Mouse (Mus musculus) kidney, postnatal 14 days (tissue): ENCODE data around the gene Sart1.
"Not testable (repeated sequence)": the region's sequence is repeated elsewhere in the genome, so short reads cannot be mapped to it uniquely, and the experiment has no call there.

Source experiments
- DNase-seq: peaks from one replicate; pipeline ENCODE4 v3.0.0; 2022; ENCODE audit warnings: mixed read lengths

Gene Sart1

GRCm38 (mm10) chr19:5413840-5414239, 25.3 kb upstream of the Sart1 start:
- no peak for DNase-seq

- no peak for DNase-seq
Measured at GRCm38 (mm10) chr19:5411961-5412360, 23.5 kb upstream of the Sart1 start.

- no peak for DNase-seq
Measured at GRCm38 (mm10) chr19:5410641-5411040, 22.1 kb upstream of the Sart1 start.

GRCm38 (mm10) chr19:5409068-5409467, 20.6 kb upstream of the Sart1 start:
- DNase-seq = peak; percentile 52

- peak; percentile 65 for DNase-seq
Measured at GRCm38 (mm10) chr19:5408057-5409001, 19.8 kb upstream of the Sart1 start.

GRCm38 (mm10) chr19:5407133-5407532, 18.6 kb upstream of the Sart1 start:
- peak; percentile 70 for DNase-seq

GRCm38 (mm10) chr19:5406531-5407126, 18.1 kb upstream of the Sart1 start:
- DNase-seq = peak; percentile 65

GRCm38 (mm10) chr19:5405924-5406323, 17.4 kb upstream of the Sart1 start:
- no peak for DNase-seq

- no peak for DNase-seq
Measured at GRCm38 (mm10) chr19:5402293-5402692, 13.8 kb upstream of the Sart1 start, which contains the start of gene Tsga10ip. Gene Tsga10ip, minus strand, starts transcription at chr19:5402526.

- DNase-seq = not testable (repeated sequence)
Measured at GRCm38 (mm10) chr19:5401073-5401472, 12.6 kb upstream of the Sart1 start.

GRCm38 (mm10) chr19:5395371-5395770, 6.9 kb upstream of the Sart1 start:
- DNase-seq = no peak

- DNase-seq = no peak
Measured at GRCm38 (mm10) chr19:5394168-5394567, 5.7 kb upstream of the Sart1 start.

- DNase-seq = peak; percentile 85
Measured at GRCm38 (mm10) chr19:5392892-5393291, 4.4 kb upstream of the Sart1 start.

GRCm38 (mm10) chr19:5390416-5390815, 1.9 kb upstream of the Sart1 start:
- DNase-seq = no peak

GRCm38 (mm10) chr19:5389647-5390046, 1.1 kb upstream of the Sart1 start:
- peak; percentile 37 for DNase-seq

GRCm38 (mm10) chr19:5388011-5388441, 477 bp downstream of the Sart1 start:
- DNase-seq = no peak

GRCm38 (mm10) chr19:5384715-5385114, 3.8 kb downstream of the Sart1 start:
- no peak for DNase-seq

GRCm38 (mm10) chr19:5383326-5383725, 5.2 kb downstream of the Sart1 start:
- DNase-seq = no peak

GRCm38 (mm10) chr19:5377446-5377845, 11.1 kb downstream of the Sart1 start:
- DNase-seq = no peak

- DNase-seq = no peak
Measured at GRCm38 (mm10) chr19:5374748-5375147, 13.8 kb downstream of the Sart1 start.

- no peak for DNase-seq
Measured at GRCm38 (mm10) chr19:5374177-5374576, 14.3 kb downstream of the Sart1 start.

- no peak for DNase-seq
Measured at GRCm38 (mm10) chr19:5372724-5373123, 15.8 kb downstream of the Sart1 start.

- DNase-seq = no peak
Measured at GRCm38 (mm10) chr19:5370932-5371331, 17.6 kb downstream of the Sart1 start.

GRCm38 (mm10) chr19:5367455-5367854, 21.0 kb downstream of the Sart1 start:
- no peak for DNase-seq
